Mouse (Mus musculus): ENCODE results near the gene Osbpl6. TPM values are rescaled to one million over a fixed set of nuclear protein-coding genes. Genes with fewer than 3 reads are reported as not detected.

The Osbpl6 gene
- total RNA-seq, 2 experiments from 2014 or later, result 23.6 to 34.9 TPM

DNA sequence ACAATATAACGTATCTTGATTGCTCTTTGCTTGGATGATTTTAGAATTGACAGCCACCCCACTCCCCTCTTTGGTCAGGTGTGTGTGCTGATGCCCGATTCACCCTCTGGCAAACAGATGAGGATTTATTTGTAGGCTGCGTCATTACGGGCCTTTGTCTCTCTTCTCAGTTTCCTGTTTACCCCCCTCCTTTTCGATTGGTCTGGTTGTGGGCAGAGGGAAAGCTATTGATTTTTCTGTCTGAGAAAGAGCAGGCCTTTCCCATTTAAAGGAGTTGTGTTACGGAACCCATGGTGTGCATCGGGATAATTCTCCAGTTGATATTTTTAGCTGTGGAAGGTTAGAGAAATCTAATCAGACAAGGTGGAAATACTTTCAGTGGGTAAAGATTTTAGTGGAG, 85.9 kb downstream of the Osbpl6 start:
- no peak for DNase-seq (ENCODE audit: low spot score in 2 of 2)

DNA sequence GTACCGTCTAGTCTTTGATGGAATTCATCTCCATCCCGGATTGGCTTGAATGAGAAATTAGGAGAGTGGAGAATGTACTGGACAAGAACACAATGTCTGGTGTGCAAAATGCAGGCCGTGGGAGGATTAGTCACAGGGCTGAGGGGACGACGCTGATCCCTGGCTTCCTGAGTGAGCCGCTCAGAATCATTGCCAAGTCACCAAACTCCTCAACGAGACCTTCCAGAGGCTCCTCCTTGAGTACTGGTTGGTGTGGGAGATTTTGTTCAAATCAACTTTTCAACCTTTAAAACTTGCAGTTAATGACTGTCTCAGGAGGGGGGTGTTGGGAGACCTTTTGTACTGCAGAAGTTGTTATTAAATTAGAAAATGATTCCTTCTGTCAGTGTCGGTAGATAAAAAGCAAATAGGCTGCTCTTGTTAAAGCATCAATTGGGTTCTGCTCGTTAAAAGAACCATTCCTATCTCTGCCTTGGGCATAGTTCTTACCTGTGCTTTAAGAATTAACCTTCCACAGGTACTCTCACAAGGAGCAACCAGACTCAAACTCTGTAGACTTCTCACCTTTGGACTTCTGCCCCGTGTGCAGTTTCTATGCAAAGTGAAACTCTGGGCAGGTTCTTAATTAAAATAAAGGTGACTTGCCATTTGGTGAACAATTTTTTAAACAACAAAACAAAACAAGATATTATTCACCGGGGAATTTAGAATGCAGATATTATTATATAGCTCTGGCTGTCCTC, 89.9 kb downstream of the Osbpl6 start:
- no peak for DNase-seq (ENCODE audit: low spot score in 2 of 2)

DNA sequence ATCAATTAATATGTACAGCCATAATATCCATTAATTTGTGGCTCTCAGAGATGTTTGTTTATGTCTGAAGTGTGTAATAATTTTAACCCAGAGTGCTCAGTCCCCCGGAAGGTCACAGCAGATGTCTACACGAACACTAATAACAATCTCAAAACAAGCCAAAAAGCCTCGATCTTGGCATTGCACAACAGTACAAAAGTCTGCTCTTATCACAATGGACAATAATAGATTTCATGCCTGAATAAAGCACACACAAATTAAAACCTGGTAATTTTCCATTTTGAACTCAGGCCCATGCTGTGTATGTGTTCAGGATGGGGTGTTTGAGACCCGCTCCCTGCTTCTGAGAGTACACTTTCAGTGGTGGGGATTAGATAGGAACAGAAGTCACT, 90.4 kb downstream of the Osbpl6 start:
- no peak for DNase-seq (ENCODE audit: low spot score in 2 of 2)

DNA sequence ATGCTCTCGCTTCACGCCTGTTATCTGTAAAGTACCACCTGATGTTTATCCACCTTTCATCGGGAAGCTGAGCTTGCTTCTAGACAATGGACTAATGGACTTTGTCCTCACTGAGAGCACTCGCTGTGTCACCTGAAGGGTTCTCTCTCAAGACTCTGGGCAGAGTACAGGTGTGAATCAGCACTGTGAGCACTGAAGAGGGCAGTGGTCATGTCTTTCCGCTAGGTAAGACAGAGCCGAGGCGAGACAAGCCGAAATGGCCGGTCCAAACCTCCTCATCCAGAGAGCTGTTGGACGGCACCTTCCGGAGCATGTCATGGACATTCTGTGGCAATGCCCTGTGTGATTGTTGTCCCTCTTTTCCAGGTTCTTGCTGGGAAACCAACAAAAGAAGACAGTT, 92.6 kb downstream of the Osbpl6 start:
- no peak for DNase-seq (ENCODE audit: low spot score in 2 of 2)

DNA sequence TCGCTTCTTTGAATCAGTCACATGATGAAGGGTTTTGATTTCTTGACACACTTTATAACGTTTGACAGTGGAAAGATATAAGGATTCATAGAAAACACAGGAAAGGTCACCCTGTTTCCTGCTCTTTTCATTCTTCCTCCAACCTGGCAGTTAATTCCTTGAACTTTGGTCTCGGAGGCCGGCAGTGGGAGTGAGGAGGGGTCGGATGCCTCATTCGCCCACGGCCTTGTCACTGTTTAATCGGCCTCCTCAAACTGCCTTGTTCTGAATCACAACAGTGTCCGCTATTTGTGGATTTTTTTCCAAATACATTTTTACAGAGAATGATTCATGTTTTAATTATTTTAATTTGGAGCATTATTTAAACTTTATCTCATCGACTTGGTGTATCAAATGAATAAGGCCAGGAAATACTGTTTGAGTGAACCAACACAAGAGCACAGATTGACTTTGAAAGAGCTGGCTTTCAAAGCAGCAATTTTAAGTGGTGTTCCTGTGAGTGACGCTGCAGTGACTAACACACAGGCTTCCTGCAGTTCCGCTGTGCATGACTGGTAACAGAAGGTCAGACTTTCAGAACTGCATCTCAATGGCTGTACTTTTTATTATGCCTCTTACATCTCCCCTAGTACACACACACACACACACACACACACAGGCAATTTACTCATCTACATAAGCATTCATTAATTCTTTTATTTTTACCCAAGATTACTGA, 98.0 kb downstream of the Osbpl6 start:
- peak in 1 of 2 experiments; percentile 42 for DNase-seq (ENCODE audit: low spot score in 2 of 2)

DNA sequence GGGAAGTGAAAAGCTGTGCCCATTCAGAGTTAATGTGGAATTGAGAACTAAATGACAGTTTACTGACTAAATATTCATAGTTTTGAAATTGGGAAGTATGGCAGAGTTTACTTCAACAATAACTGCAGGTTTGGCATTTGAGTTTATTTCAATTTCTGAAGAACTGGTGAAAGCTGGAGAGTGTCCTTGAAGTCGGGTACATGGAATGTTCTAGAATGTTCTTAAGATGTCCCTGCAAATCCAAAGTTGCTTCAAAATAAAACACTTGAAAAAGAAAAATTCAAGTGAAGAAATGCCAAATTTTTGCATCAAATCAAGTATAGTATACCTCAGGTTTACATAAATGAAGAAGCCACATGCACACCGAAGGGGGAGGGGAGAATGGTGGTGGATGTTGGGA, 98.7 kb downstream of the Osbpl6 start:
- no peak for DNase-seq (ENCODE audit: low spot score in 2 of 2)

DNA sequence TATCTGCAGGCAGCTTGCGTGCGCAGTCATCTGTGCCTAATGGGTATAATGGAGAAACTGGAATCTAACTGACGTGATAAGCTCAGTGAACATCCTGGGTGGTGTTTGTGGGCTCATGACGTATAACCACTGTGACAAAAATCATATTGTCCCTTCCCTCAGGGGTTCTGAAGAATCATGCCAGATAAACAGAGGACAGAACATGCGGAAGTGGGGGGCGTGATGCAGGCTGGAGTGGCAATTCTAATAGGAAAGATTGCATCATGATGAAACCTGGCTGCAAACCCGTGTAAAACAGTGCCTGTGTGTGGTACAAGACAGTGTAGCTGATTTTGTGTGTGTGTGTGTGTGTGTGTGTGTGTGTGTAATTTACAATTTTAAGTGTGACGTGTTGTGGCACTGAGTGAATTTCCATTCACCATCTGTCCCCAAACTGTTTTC, 105.0 kb downstream of the Osbpl6 start:
- DNase-seq (ENCODE audit: low spot score in 2 of 2), result no peak

DNA sequence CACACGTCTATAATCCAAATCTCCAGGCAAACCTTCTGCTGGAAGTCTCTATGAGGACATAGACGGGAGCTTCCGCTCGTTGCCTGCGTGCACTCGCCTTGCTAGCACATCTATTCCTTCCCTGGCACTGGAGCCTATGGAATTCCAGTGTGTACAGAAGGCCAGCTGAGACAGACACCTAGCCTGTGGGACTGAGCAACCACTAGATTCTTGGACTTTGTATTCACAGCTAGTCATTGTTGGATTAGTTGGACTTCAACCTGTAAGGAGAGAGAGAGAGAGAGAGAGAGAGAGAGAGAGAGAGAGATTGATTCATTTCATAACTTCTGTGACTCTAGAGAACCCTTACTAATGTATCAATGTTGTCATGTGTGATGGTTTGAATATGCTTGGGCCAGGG, 105.8 kb downstream of the Osbpl6 start:
- no peak for DNase-seq (ENCODE audit: low spot score in 2 of 2)

DNA sequence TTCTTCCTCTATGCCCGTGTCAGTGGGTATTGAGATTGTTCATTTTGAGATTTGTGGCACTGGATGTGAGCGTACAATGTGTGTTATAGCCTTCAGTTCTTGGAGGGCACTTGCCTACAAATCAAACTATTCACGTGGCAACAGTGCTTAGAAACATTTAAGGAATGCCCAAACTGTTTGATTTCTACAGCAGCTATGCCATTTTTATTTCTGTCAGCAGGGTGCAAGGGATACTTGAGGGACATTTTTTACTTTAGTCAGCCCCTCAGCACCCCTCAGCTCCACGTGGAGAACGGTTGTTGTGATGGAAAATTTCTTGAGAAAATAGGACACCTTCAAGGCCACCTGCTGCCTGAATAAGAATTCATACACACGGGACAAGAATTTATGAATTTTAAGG, 106.6 kb downstream of the Osbpl6 start:
- no peak for DNase-seq (ENCODE audit: low spot score in 2 of 2)

DNA sequence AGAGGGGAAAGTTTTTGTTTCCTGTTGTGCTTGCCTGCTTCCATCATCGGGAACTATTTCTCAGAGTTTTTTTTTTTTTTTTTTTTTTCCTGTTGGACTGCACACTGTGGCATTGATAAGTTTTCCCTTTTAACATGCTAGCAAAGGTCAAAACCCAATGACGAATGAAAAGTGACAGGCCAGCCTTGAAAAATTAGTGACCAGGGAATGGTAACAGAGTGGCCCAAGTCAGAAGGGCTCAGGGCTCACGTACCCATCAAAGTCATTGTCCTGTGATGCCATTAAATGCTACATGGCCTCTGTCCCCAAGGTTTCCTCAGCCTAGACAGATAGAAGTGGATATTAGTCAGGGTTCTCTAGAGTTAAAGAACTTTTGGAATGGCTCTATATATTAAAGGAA, 107.0 kb downstream of the Osbpl6 start:
- DNase-seq (ENCODE audit: low spot score in 2 of 2), result no peak

DNA sequence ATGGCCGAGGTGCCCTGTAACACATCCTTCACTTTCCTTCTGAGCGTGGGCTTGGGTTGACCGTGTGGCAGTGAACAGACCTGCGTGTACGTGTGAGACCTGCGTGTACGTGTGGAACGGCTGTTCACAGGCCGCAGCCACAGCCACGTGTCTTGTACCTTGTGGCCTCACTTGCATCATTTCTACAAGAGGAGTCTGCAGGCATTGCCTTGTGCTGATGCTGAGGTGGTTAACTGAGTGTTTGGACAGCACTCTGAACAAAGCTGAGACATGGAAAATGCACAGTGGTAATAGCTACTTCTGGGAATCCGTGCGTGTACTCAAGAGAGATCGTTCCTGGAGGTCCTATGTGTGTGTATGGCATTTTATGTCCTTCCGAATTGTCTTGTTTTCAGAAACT, 111.2 kb downstream of the Osbpl6 start:
- DNase-seq (ENCODE audit: low spot score in 2 of 2), result no peak

DNA sequence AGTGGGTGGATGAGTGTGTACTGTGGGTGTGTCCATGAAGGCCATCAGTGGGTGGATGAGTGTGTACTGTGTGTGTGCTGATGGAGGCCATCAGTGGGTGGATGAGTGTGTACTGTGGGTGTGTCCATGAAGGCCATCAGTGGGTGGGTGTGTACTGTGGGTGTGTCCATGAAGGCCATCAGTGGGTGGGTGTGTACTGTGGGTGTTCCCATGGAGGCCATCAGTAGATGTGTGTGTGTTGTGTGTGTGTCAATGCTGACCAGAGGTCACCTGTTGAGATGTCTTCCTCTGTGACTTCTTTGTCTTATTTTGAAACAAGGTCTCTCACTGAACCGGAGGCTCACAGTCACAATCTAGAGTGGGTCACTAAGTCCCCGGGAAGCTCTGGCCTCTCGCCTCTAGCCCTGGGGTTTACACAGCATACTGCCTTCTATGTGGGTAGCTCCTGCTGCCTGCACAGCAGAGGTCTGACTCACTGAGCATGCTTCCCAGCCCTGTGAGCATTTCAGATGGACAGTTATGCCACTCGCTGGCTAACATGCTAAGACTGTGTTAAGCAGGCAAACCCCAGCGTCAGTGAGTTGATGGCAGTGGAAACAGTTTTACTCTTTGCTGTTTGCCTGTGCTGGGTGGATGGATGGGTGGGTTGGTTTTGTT, 112.2 kb downstream of the Osbpl6 start:
- no peak for DNase-seq (ENCODE audit: low spot score in 2 of 2)

DNA sequence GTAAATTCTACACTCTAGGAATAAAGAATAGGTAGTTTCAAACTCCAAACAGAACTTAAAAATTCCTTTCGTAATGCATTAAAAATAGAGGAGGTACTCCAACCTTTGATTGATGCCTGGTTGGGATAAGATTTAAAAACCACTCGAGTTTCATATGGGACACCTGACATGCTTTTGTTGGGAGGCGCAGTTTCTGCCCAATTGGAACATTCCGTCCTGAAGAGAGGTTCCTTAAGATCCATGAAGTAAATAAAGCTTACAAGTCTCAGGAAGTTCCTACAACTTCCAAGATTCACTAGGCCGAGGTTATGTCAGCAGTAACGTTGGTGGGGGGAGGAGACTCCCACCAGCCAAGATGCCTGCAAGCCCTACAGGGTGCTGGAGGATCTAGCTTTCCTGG, 115.3 kb downstream of the Osbpl6 start:
- DNase-seq (ENCODE audit: low spot score in 2 of 2), result no peak

DNA sequence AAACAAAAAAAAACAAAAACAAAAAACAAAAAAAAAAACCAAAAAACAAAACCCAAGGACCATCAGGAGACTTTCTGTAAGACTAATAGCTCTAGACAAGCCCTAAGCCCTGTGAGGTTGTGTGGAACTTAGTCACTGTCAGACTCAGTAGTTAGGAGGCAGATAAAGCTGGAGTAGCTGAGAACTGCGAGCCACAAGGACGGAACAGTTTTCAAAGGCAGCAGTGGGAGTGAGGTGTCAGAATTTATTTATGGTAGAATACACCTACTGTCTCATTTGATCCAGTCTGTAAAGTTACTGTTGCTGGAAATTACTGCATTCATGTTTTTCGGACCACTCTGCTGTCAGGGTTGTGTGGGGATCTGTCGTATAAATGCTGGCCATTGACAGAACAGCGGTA, 118.1 kb downstream of the Osbpl6 start:
- DNase-seq (ENCODE audit: low spot score in 2 of 2), result no peak

DNA sequence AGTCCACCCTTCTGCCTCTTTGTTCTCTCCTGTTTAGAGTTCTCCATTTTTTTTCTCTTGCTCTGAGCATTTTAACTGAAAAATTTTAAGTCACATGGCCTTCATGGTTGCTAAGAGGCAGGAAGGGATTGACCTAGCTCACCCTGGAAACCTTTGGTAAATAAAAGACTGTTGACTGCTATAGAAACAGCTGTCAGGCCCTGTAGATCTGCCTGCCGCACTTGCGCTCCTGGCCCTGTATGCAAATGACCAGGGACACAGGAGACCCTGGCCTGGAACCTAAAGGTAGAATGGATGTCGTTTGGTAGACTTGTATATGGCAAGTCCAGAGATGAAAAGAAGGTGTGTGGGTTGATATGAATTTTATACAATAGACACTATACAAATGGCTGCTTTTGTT, 119.3 kb downstream of the Osbpl6 start:
- DNase-seq (ENCODE audit: low spot score in 2 of 2), result no peak

DNA sequence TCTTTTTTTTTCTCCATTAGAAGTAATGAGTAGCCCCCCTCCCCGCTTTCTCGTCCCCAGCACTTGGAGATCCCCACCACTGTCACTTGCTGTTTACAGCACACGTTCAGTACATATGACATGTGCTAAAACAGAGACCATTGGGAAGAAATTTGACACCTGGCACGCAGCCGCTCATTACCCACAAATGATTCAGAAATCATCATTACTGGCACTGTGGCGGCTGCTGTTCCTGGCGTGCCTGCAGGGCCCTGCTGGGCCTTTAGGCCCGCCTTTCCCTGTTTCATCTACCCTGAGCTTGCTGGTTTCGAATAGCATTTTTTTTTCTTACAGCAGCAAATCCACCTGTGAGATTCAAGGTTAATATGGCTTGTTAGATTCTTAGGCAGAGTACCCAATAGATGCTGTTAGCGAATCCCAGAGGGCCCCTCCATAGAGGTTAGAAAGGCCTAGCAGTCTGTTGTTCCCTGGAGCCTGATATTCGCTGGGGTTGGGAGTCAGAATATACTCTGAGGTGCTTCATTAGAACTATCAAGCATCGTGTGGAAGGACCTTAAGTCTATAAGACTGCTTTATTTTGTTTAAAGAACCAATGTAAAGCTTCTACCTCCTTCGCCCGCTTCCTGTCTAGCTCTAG, 126.3 kb downstream of the Osbpl6 start:
- no peak for DNase-seq (ENCODE audit: low spot score in 2 of 2)

DNA sequence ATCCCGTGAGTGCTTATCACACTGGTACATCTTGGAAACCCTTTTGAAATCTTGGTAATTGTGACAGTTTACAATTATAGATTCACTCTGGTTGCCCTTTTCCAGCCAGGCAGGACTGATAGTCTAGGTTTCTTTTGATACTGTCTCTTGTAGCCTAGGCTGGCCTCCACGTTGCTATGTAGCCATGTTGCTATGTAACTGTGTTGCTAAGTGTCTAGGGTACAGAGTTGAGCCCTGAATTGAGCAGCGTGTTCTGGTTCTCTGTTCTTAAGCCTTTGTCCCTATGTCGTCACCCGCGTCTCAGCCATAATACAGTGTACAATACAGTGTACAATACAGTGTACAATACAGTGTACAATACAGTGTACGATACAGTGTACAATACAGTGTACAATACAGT, 128.6 kb downstream of the Osbpl6 start:
- DNase-seq (ENCODE audit: low spot score in 2 of 2), result no peak

DNA sequence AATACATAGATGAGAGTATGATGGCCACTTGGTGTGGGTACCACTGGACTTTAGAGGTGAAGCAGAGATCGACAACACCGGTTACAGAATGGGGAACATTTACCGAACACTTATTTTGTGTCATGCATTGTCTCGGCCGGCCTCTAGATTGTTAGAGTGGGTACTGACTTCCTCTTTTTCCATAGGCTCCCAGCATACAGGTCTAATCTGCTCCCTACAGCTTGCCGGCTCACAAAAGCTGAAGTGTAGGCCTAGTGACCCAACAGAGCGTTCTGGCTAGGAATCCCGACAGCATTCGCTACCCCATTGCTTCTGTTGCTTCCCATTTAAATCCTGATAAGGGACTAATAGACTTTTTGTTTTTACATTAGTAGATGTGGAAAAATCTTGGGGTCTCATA, 135.6 kb downstream of the Osbpl6 start:
- no peak for DNase-seq (ENCODE audit: low spot score in 2 of 2)

DNA sequence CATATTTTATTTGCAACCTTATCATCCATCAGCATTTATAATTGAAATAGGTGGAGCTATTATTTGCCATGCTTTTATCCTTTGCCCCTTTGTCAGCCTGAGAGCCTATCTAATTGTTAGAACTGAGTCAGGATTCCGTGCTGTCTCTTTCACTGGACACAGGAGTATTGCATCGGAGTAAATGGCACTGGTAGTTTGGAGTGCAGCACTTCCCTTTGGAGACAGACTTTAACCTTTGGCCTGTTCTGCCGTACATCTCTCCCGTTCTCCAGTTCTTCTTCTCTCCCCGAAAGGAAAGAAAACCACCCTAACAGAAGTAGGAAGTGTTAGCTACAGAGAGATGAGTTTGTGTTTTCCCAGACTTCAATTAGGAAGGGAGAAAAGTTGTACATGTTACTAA, 136.6 kb downstream of the Osbpl6 start:
- DNase-seq (ENCODE audit: low spot score in 2 of 2), result no peak

DNA sequence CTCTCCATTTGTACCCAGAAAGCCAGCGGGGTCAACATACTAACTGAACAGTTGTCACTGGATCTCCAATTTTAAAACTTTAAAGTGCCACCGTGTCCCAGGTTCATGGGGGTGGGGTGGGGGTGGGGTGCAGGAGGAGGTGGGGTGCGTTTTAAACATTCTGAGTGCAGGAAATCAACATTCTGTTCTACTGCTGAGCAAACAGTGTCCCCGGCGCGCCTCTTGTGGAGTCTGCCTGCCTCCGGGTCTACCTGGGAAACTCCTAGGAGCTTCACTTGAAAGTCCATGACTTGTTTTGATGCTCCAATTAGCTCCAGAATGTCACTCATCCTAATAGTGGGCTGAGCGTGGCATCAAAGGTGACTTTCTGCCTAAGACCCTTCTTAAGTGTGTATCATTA, 139.2 kb downstream of the Osbpl6 start:
- DNase-seq (ENCODE audit: low spot score in 2 of 2), result no peak

DNA sequence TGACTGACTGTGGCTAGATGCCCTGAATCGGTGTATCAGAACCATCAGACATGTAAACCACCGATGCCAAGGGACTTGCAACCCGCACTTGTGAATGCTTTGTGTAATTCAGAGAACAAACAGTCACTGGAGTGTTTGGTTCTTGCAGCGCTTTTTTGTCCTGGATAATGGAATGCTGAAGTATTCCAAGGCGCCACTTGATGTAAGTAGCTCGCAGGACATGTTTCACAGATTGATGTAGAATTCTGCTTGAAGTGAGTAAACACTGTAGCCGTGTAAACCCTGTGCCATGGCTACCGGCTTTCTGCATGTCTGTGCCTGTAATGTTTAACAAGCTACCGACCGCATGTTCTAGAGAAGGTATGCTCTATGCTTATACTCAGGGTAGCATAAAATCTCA, 141.9 kb downstream of the Osbpl6 start:
- no peak for DNase-seq (ENCODE audit: low spot score in 2 of 2)

DNA sequence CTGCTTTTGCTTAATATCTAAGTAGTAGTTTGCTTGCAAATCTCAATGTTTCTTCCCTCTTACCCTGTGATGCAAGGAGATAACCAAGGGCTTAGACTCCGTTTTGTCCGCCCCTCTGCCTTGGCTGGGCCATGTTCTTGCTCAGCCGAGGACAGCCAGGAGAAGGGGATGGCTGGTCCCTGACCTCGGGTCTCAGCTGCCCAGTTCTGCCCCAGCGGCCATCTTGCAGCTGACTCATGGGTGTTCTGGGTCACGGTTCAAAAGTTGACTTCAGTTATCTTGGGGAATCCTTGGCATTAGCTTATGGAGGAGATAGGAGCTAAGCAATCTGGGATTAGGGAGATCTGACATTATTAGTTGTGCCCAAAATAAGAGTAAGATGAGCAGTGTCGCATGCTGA, 142.5 kb downstream of the Osbpl6 start:
- DNase-seq (ENCODE audit: low spot score in 2 of 2), result no peak
